Mouse (Mus musculus): Measurements from ENCODE around the gene Ralgapa1. TPM values are rescaled to one million over a fixed set of nuclear protein-coding genes. Genes with fewer than 3 reads are reported as not detected.

Gene Ralgapa1
- polyA plus RNA-seq (2016; fragmentation: Nextera tagmentation; extraction: Ambion mirVana), result 8.1 and 10.5 TPM in 2 replicates

- WGBS, result under 1% methylated on average over 78 of the region's 78 CpGs
- H3K4me3 ChIP-seq, result peak within 1 kb of the TSS; percentile 90
- peak; percentile 94 for DNase-seq (ENCODE audit: low spot score)
These were observed at the start of gene Ralgapa1 for GRCm38 (mm10) chr12:55820661-55821314. TSS of gene Ralgapa1 (minus strand) at chr12:55821167.

GRCm38 (mm10) chr12:55869622-55870322 is 48.8 kb upstream of the Ralgapa1 start:
- Histone ChIP-seq H3K9me3 (replicated peaks) (no peaks in the 10 kb centered on the region), H3K36me3 (peaks cover 65% of the 10 kb centered on the region), H3K4me3 (no peak overlapping the region), H3K4me1 (no peaks in the 10 kb centered on the region), H3K27ac (no peak overlapping the region), H3K27me3 (ENCODE audit: low read depth, poor library complexity, severe bottlenecking) (no peaks in the 10 kb centered on the region)
- no peak for DNase-seq (ENCODE audit: low spot score)
- 97% methylated on average over 5 of the region's 5 CpGs for WGBS

More at GRCm38 (mm10) chr12:55820661-55821314, at the start of gene Ralgapa1:
- Histone ChIP-seq H3K9me3 (replicated peaks) (no peaks in the 10 kb centered on the region), H3K27me3 (ENCODE audit: low read depth, poor library complexity, severe bottlenecking) (no peaks in the 10 kb centered on the region), H3K4me1 (0 out of 2 replicates have a peak, but pooled peaks cover 8% of the 10 kb centered on the region), H3K36me3 (no peaks in the 10 kb centered on the region), H3K27ac (peak within 1 kb of the TSS; percentile 95)

- 96% methylated on average over 4 of the region's 4 CpGs for WGBS
- Histone ChIP-seq H3K9me3 (replicated peaks) (no peaks in the 10 kb centered on the region), H3K4me3 (no peak overlapping the region), H3K4me1 (no peaks in the 10 kb centered on the region), H3K27ac (no peak overlapping the region), H3K27me3 (ENCODE audit: low read depth, poor library complexity, severe bottlenecking) (no peaks in the 10 kb centered on the region), H3K36me3 (peaks cover 82% of the 10 kb centered on the region)
- DNase-seq (ENCODE audit: low spot score), result no peak
These were observed 46.8 kb upstream of the Ralgapa1 start for GRCm38 (mm10) chr12:55867738-55868137.

GRCm38 (mm10) chr12:55860631-55861030 is 39.7 kb upstream of the Ralgapa1 start:
- 87% methylated on average over 7 of the region's 7 CpGs for WGBS
- Histone ChIP-seq H3K27ac (no peak overlapping the region), H3K9me3 (replicated peaks) (peaks cover 7% of the 10 kb centered on the region; the same call in 1 of the 2 replicates), H3K4me1 (no peaks in the 10 kb centered on the region), H3K4me3 (no peak overlapping the region), H3K36me3 (peaks cover 89% of the 10 kb centered on the region), H3K27me3 (ENCODE audit: low read depth, poor library complexity, severe bottlenecking) (no peaks in the 10 kb centered on the region)
- no peak for DNase-seq (ENCODE audit: low spot score)

- no peak overlapping the region for H3K27ac ChIP-seq
- peaks cover 89% of the 10 kb centered on the region for H3K36me3 ChIP-seq
- H3K27me3 ChIP-seq (ENCODE audit: low read depth, poor library complexity, severe bottlenecking), result no peaks in the 10 kb centered on the region
- WGBS, result 92% methylated on average over 17 of the region's 17 CpGs
- no peak for DNase-seq (ENCODE audit: low spot score)
- H3K4me3 ChIP-seq, result no peak overlapping the region
- peaks cover 7% of the 10 kb centered on the region; the same call in 1 of the 2 replicates for H3K9me3 ChIP-seq (replicated peaks)
- no peaks in the 10 kb centered on the region for H3K4me1 ChIP-seq
These were observed 38.7 kb upstream of the Ralgapa1 start for GRCm38 (mm10) chr12:55859409-55860349.

GRCm38 (mm10) chr12:55850650-55851049 is 29.7 kb upstream of the Ralgapa1 start:
- Histone ChIP-seq H3K4me1 (no peaks in the 10 kb centered on the region), H3K36me3 (peaks cover 81% of the 10 kb centered on the region), H3K4me3 (no peak overlapping the region), H3K27ac (no peak overlapping the region), H3K27me3 (ENCODE audit: low read depth, poor library complexity, severe bottlenecking) (no peaks in the 10 kb centered on the region), H3K9me3 (replicated peaks) (0 out of 2 replicates have a peak, but pooled peaks cover 2% of the 10 kb centered on the region)
- DNase-seq (ENCODE audit: low spot score), result no peak

- 0 out of 2 replicates have a peak, but pooled peaks cover 2% of the 10 kb centered on the region for H3K9me3 ChIP-seq (replicated peaks)
- H3K4me1 ChIP-seq, result no peaks in the 10 kb centered on the region
- H3K27me3 ChIP-seq (ENCODE audit: low read depth, poor library complexity, severe bottlenecking), result no peaks in the 10 kb centered on the region
- H3K27ac ChIP-seq, result no peak overlapping the region
- peaks cover 76% of the 10 kb centered on the region for H3K36me3 ChIP-seq
- no peak overlapping the region for H3K4me3 ChIP-seq
- DNase-seq (ENCODE audit: low spot score), result no peak
- 95% methylated on average over 4 of the region's 4 CpGs for WGBS
These were observed 26.9 kb upstream of the Ralgapa1 start for GRCm38 (mm10) chr12:55847851-55848250.

- Histone ChIP-seq H3K36me3 (peaks cover 76% of the 10 kb centered on the region), H3K27ac (no peak overlapping the region), H3K9me3 (replicated peaks) (0 out of 2 replicates have a peak, but pooled peaks cover 2% of the 10 kb centered on the region), H3K4me3 (no peak overlapping the region), H3K27me3 (ENCODE audit: low read depth, poor library complexity, severe bottlenecking) (no peaks in the 10 kb centered on the region), H3K4me1 (no peaks in the 10 kb centered on the region)
- WGBS, result 68% methylated on average over 1 of the region's 1 CpGs
- no peak for DNase-seq (ENCODE audit: low spot score)
These were observed 25.8 kb upstream of the Ralgapa1 start for GRCm38 (mm10) chr12:55846741-55847140.

GRCm38 (mm10) chr12:55837495-55837894 is 16.5 kb upstream of the Ralgapa1 start:
- Histone ChIP-seq H3K36me3 (peaks cover 23% of the 10 kb centered on the region), H3K27ac (no peak overlapping the region), H3K9me3 (replicated peaks) (no peaks in the 10 kb centered on the region), H3K27me3 (ENCODE audit: low read depth, poor library complexity, severe bottlenecking) (no peaks in the 10 kb centered on the region), H3K4me3 (peak overlapping the region; percentile 88), H3K4me1 (peaks cover 9% of the 10 kb centered on the region)
- DNase-seq (ENCODE audit: low spot score), result no peak
- 88% methylated on average over 3 of the region's 3 CpGs for WGBS

- no peaks in the 10 kb centered on the region for H3K9me3 ChIP-seq (replicated peaks)
- peak within 1 kb of the TSS; percentile 92 for H3K27ac ChIP-seq
- H3K27me3 ChIP-seq (ENCODE audit: low read depth, poor library complexity, severe bottlenecking), result no peaks in the 10 kb centered on the region
- peak; percentile 94 for DNase-seq (ENCODE audit: low spot score)
- H3K4me1 ChIP-seq, result peaks cover 9% of the 10 kb centered on the region
- H3K4me3 ChIP-seq, result peak within 1 kb of the TSS; percentile 88
- H3K36me3 ChIP-seq, result peaks cover 12% of the 10 kb centered on the region
- under 1% methylated on average over 74 of the region's 77 CpGs for WGBS
These were observed 15.4 kb upstream of the Ralgapa1 start, which contains the start of gene Brms1l for GRCm38 (mm10) chr12:55836199-55836951. TSS of gene Brms1l (plus strand) at chr12:55836324.

GRCm38 (mm10) chr12:55835857-55836198 is 14.9 kb upstream of the Ralgapa1 start:
- Histone ChIP-seq H3K4me3 (peak overlapping the region; percentile 88), H3K27ac (peak overlapping the region; percentile 92), H3K27me3 (ENCODE audit: low read depth, poor library complexity, severe bottlenecking) (no peaks in the 10 kb centered on the region), H3K4me1 (peaks cover 9% of the 10 kb centered on the region), H3K9me3 (replicated peaks) (no peaks in the 10 kb centered on the region), H3K36me3 (peaks cover 12% of the 10 kb centered on the region)
- no peak for DNase-seq (ENCODE audit: low spot score)
- under 1% methylated on average over 6 of the region's 6 CpGs for WGBS

- H3K27ac ChIP-seq, result no peak overlapping the region
- no peak overlapping the region for H3K4me3 ChIP-seq
- DNase-seq (ENCODE audit: low spot score), result no peak
- H3K4me1 ChIP-seq, result peaks cover 9% of the 10 kb centered on the region
- 85% methylated on average over 8 of the region's 8 CpGs for WGBS
- no peaks in the 10 kb centered on the region for H3K9me3 ChIP-seq (replicated peaks)
- H3K36me3 ChIP-seq, result peaks cover 7% of the 10 kb centered on the region
- H3K27me3 ChIP-seq (ENCODE audit: low read depth, poor library complexity, severe bottlenecking), result no peaks in the 10 kb centered on the region
These were observed 13.9 kb upstream of the Ralgapa1 start for GRCm38 (mm10) chr12:55834891-55835290.
